Mouse (Mus musculus) layer of hippocampus, adult 18-20 months (tissue): Measurements from ENCODE around the gene Ier2. TPM values are rescaled to one million over a fixed set of nuclear protein-coding genes. Genes with fewer than 3 reads are reported as not detected.
"Not testable (repeated sequence)": the region's sequence is repeated elsewhere in the genome, so short reads cannot be mapped to it uniquely, and the experiment has no call there.

Experiments
- DNase-seq, 2 experiments: peaks; one replicate each; pipeline ENCODE4 v3.0.0; 2022; ENCODE audit warnings: low spot score in 2 of 2
- total RNA-seq, 2 experiments: library from RNA; stranded (reverse); gene quantifications; 2 replicates each; pipeline ENCODE4 v1.2.3; 2021

Ier2 gene
- total RNA-seq, 2 experiments from 2014 or later: 6.2 to 10.0 TPM

- no peak for DNase-seq
Observed at GRCm38 (mm10) chr8:84698929-84699401, 36.3 kb upstream of the Ier2 start.

DNA sequence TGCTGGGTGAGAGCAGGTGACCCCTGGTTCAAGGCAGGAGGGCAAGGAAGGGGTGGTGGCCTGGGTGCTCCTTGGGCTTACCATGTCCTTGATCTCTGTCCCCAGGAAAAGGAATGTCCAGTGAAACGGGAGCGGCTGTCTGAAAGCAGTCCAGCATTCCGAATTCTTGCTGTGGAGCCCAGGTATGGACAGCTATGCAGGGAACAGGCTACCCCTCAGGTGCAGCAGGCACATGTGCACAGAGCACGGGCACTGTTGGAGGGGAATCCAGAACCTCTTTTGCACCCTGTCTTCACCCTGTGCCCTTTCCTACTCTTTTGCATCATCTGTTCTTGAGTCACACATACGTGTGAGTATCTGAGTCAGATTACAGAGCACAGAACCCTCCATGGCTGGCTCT lies 35.6 kb upstream of the Ier2 start:
- no peak for DNase-seq

DNA sequence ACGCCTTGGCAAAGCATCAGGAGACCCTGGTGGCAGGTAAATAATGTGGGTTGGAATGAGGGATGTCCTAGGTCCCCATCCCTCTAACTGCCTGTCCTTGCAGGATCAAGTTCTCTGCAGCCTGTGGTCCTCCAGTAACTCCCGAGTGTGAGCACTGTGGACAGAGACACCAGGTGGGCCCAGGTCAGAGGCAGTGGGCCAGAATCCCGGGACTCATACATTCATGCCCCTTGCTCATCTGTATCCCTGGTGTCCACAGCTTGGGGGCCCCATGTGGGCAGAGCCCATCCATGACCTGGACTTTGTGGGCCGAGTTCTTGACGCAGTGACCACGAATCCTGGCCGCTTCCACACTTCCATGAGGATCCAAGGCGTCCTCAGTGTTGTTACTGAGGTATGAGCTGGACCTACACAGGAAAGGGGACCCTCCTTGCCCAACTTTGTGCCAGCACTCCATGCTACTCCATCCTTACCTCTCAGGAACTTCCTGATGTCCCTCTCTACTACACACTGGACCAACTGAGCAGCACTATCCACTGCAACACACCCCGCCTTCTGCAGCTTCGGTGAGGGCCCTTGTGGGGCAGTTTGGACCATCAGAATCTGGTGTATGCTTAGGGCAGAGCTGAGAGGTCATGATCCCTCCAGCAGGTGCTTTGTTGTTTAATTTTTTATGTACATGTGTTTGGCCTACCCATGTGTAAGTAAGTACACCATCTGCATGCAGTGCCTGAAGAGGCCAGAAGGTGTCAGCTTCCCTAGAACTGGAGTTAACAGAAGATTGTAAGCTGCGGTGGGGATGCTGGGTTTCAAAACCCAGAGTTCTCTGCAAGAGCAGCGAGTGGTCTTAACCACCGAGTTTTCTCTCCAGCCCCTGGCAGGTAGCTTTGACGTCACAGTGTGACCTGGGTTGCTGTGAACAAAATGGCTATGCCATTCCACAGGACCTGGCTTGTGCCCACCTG lies 34.8 kb upstream of the Ier2 start:
- peak in 1 of 2 experiments; percentile 75 for DNase-seq

DNA sequence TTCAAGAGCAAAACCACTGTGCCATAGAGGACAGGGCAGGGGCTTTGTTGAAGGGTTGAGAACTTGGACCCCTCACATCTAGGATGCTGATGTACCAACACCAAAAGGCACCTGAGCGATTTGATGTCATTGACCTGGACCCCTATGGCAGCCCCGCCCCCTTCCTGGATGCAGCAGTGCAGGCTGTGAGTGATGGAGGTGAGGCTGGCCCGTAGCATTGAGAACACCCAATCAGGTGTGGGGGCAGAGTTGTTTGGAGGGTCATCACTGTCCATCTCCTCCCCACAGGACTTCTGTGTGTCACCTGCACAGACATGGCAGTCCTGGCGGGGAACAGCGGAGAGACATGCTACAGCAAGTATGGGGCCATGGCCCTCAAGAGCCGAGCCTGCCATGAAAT lies 32.5 kb upstream of the Ier2 start:
- no peak for DNase-seq

DNA sequence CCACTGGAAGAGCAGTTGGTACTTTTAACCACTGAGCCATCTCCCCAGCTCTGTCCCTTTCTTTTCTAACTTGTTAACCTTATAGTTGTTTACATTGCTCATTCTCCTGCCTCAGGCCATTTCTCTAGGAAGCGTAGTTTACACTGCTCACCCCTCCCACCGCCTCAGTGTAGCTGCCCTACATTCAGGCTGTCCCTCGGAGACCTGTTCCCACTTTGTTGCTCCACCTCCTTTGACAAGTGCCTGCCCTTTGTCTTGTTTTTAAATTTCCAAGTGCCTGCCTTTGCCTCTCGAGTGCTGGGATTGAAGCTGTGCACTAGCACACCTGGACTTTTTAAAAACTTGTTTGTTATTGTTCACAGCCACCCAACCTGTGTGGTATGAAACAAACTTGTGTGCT lies 30.7 kb upstream of the Ier2 start:
- no peak for DNase-seq

GRCm38 (mm10) chr8:84689091-84689915 lies 26.7 kb upstream of the Ier2 start:
- peak; percentile 89 to 97 for DNase-seq

- DNase-seq: peak; percentile 75 to 86
Observed at GRCm38 (mm10) chr8:84687705-84688100, 25.1 kb upstream of the Ier2 start, which contains the start of gene Nacc1. Gene Nacc1, minus strand, starts transcription at chr8:84687862.

GRCm38 (mm10) chr8:84687003-84687704 lies 24.5 kb upstream of the Ier2 start:
- DNase-seq: no peak

DNA sequence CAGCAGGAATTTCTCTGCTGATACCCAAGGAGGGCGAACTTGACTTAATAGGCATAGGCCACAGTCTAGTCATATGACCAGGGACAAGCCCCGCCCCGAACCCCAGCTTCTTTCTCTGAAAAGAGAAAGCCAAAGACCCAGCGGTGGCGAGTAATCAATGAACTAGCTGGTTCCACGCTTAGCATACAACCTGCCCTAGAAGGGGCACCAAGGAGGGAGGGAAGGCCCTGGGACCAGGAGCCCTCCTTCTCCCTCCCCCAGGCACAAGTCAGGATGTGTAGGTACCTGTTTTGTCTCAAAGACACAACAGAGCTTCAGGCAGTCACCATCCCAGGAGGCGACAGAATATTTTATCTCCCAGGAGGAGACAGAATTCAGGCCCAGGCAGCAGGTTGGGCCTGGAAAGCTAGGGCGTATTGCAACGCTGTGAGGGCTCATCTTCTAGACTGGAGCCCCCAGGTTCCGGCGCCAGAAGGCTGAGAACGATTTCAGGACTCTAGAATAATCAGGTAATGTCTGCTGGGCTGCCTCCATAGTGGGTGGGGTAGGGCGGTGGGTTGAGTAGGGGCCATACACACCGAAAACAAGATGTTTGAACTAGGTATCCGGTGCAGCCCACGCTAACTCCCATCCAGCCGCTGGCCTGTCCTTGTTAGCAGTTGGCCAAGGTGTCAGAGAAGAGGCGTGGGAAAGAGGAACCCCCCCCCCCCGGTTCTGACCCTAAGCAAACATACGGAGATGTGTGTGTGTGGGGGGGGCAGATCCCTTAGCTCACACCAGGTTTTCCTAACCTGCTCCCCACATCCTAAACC lies 23.7 kb upstream of the Ier2 start, which contains the start of gene Trmt1:
Gene Trmt1, plus strand, starts transcription at position 117 of the 812 bp plus-strand sequence.
- DNase-seq: peak in 1 of 2 experiments; percentile 55

DNA sequence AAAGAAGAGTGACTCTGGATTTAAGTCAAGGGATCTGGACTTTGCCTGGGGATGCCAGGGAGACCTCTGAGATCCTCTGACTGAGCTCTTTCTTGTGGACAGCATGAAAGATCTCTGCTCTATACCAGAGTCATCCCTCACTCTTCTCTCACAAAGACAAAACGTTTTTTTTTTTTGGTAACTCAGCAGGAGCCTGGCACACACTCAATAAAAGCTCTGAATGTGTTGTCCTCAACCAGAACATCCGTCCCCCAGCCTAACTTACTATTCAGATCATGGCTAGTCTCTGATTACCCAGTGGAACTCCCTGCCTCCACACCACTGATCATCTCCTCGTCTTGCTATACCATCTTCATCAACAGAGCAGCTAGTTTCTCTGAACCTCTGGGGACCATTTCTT lies 21.9 kb upstream of the Ier2 start:
- peak in 1 of 2 experiments; percentile 27 for DNase-seq

DNA sequence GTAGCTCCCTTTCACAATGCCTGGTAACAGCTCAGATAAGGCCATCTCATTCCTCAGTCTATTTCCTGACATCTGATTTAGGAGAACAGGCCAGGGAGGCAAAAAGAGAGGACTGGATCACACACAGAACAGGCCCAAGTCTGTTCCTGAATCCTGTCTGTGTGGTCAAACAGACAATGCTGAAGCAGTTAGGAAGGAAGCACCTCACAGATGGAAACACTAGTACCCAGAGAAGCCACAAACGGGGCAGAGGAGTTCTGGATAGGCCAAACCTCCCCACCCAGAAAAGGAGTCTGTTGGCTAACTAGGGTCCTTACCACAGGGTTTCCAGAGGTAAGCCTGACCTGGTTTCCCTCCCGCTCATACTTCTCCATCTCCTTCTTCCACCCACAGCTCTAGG lies 19.6 kb upstream of the Ier2 start:
- DNase-seq: no peak

DNA sequence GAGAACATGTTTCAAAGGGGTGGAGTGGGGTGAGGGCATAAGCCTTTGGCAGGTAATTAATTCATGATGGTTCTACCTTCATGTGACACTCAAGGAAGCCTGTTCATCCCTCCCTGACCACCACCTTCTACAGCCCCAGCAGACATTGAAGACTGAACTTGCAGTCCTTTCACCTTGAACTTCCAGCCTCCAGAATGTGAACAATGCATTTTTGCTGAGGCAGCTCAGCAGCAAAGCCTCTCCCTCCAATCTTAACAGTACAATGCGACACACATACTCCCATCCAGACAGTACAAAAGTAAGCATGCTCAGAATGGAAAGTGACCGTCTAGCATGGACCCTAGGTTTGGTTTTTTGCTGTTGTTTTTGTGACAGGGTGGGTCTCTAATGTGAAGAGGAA lies 18.8 kb upstream of the Ier2 start:
- DNase-seq: no peak

DNA sequence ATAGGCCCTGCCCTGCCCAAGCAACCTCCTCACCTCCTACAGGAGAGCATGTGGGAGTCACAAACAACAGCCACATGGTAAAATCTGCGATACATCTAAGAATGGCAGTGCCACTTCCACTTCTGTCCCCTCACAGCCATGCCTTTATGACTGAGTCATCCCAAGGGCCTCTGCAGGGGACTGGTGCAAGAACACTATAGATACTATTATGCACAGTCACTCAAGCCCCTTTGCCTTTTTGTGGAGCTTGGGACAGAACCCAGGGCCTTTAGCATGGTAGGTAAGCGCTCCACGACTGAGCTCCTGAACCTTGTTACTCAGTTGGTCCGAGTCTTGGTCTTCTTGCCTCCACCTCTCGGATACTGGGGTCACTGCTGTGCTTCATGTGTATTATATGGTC lies 14.7 kb upstream of the Ier2 start:
- no peak for DNase-seq

GRCm38 (mm10) chr8:84670295-84671006 lies 7.8 kb upstream of the Ier2 start:
- DNase-seq: not testable (repeated sequence)

DNA sequence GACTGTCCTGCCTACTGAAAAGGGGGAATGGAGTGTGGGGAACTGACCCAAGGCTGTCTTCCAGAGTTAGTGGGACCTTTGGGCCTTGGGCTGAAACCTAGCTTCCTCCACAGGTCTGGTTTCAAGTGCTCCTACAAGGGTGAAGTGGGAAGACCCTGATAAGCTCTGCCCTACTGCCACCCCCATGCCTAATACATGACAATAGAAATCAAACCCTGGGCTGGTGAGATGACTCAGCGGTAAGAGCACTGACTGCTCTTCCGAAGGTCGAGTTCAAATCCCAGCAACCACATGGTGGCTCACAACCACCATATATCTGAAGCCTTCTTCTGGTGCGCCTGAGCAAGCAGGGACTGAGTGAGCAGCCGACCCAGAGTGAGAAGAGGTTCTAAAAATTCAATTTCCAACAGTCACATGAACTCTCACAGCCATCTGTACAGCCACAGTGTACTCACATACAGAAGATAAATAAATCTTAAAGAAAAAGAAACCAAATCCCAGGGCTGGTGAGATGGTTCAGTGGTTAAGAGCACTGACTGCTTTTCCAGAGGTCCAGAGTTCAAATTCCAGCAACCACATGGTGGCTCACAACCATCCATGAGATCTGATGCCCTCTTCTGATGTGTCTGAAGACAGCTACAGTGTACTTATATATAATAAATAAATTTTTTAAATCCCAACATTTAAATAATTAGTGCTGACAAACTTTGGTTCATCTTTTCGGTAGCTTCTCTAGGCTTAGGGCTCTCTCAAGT lies 6.3 kb upstream of the Ier2 start:
- no peak for DNase-seq

GRCm38 (mm10) chr8:84668081-84668480 lies 5.4 kb upstream of the Ier2 start:
- no peak for DNase-seq

DNA sequence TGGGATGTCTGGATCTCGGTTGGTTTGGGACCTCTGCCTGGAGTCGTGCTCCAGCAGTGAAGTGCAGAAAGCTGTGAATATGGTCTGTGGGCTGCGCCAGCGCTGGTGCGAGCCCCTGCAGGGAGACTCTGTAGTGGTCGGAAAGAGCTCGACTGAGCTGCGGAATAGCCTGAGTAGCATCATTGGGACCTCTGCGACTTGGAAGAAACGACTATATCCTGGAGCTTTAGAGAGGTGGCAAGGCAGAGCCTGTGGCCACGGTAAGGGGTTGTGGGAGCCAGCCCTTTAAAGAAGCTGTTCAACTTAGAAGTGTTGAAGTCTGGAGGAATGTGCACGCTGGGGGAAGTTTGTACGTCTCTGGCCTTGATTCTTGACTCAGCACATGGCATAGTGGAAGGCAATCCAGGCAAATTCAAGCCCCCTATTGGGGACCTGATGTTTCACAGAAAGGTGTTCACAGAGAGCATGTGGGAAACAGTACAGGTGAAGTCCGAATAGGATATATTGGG lies 2.8 kb upstream of the Ier2 start:
- DNase-seq: no peak

- peak; percentile 74 to 89 for DNase-seq
Observed at GRCm38 (mm10) chr8:84664566-84665384, 2.1 kb upstream of the Ier2 start.
